Mouse (Mus musculus): ENCODE results near the gene Gm21721.
"Not testable (repeated sequence)": the region's sequence is repeated elsewhere in the genome, so short reads cannot be mapped to it uniquely, and the experiment has no call there.

Gene Gm21721

GRCm38 (mm10) chrY:9202090-9202489 lies at the start of gene Gm21721:
Gene Gm21721 (minus strand): TSS chrY:9202190.
- not testable (repeated sequence) for ATAC-seq (ENCODE audit: low TSS enrichment)

Measured in frontal cortex, adult (tissue).